Mouse (Mus musculus) urinary bladder, postnatal 10 days (tissue): ENCODE data around the gene Myt1.
A peak's percentile ranks its signal among the peaks of the same experiment; 100 is the strongest.
"Not testable (repeated sequence)": the region's sequence is repeated elsewhere in the genome, so short reads cannot be mapped to it uniquely, and the experiment has no call there.

Source experiments
- DNase-seq: peaks from one replicate; pipeline ENCODE4 v3.0.0; 2022; ENCODE audit warnings: low spot score

Gene Myt1

GRCm38 (mm10) chr2:181781421-181781820 lies 18.3 kb downstream of the Myt1 start:
- DNase-seq = no peak

GRCm38 (mm10) chr2:181787852-181788251 lies 24.7 kb downstream of the Myt1 start:
- DNase-seq = no peak

- no peak for DNase-seq
These were observed 26.3 kb downstream of the Myt1 start for GRCm38 (mm10) chr2:181789396-181789795.

- DNase-seq = not testable (repeated sequence)
These were observed 30.1 kb downstream of the Myt1 start for GRCm38 (mm10) chr2:181793186-181793585.

- DNase-seq = no peak
These were observed 32.6 kb downstream of the Myt1 start for GRCm38 (mm10) chr2:181795641-181796130.

- DNase-seq = no peak
These were observed 34.5 kb downstream of the Myt1 start for GRCm38 (mm10) chr2:181797672-181798071.

- no peak for DNase-seq
These were observed 66.0 kb downstream of the Myt1 start for GRCm38 (mm10) chr2:181829032-181829650.

- no peak for DNase-seq
These were observed 69.6 kb downstream of the Myt1 start for GRCm38 (mm10) chr2:181832745-181833144.

- DNase-seq = peak; percentile 58
These were observed 74.5 kb downstream of the Myt1 start, which contains the start of gene Pcmtd2 for GRCm38 (mm10) chr2:181837372-181838292. Gene Pcmtd2 (plus strand): TSS chr2:181837854.

- no peak for DNase-seq
These were observed 75.2 kb downstream of the Myt1 start for GRCm38 (mm10) chr2:181838293-181838680.

- no peak for DNase-seq
These were observed 82.7 kb downstream of the Myt1 start for GRCm38 (mm10) chr2:181845709-181846394.

- DNase-seq = peak; percentile 54
These were observed 100.8 kb downstream of the Myt1 start, which contains the start of gene Polr3k for GRCm38 (mm10) chr2:181863791-181864535. Gene Polr3k (plus strand): TSS chr2:181864337.

- no peak for DNase-seq
These were observed 101.4 kb downstream of the Myt1 start for GRCm38 (mm10) chr2:181864536-181864860.

GRCm38 (mm10) chr2:181866931-181867330 lies 103.8 kb downstream of the Myt1 start:
- DNase-seq = peak; percentile 13

- DNase-seq = no peak
These were observed 107.9 kb downstream of the Myt1 start for GRCm38 (mm10) chr2:181871039-181871438.
